Mouse (Mus musculus) spleen, postnatal 4 days (tissue): Measurements from ENCODE around the gene Ablim1.

Source experiments
- DNase-seq, 2 experiments: peaks; one replicate each; pipeline ENCODE4 v3.0.0; 2022; ENCODE audit warnings: low spot score in 2 of 2

The Ablim1 gene

GRCm38 (mm10) chr19:57103360-57103958 lies 211.3 kb downstream of the Ablim1 start:
- no peak for DNase-seq

- no peak for DNase-seq
These were observed 212.7 kb downstream of the Ablim1 start for GRCm38 (mm10) chr19:57101986-57102385.

- no peak for DNase-seq
These were observed 213.8 kb downstream of the Ablim1 start for GRCm38 (mm10) chr19:57100753-57101446.

GRCm38 (mm10) chr19:57099986-57100385 lies 214.7 kb downstream of the Ablim1 start:
- DNase-seq = no peak

GRCm38 (mm10) chr19:57099094-57099357 lies 215.7 kb downstream of the Ablim1 start:
- DNase-seq = no peak

- no peak for DNase-seq
These were observed 216.3 kb downstream of the Ablim1 start for GRCm38 (mm10) chr19:57098241-57099093.

- DNase-seq = no peak
These were observed 219.4 kb downstream of the Ablim1 start for GRCm38 (mm10) chr19:57095340-57095739.

- DNase-seq = no peak
These were observed 221.1 kb downstream of the Ablim1 start for GRCm38 (mm10) chr19:57093698-57094004.

GRCm38 (mm10) chr19:57092958-57093697 lies 221.6 kb downstream of the Ablim1 start:
- DNase-seq = no peak

GRCm38 (mm10) chr19:57091278-57091677 lies 223.4 kb downstream of the Ablim1 start:
- DNase-seq = no peak

- DNase-seq = no peak
These were observed 225.8 kb downstream of the Ablim1 start for GRCm38 (mm10) chr19:57088804-57089369.

- DNase-seq = no peak
These were observed 230.1 kb downstream of the Ablim1 start for GRCm38 (mm10) chr19:57084520-57085166.

GRCm38 (mm10) chr19:57083887-57084286 lies 230.8 kb downstream of the Ablim1 start:
- DNase-seq = no peak

GRCm38 (mm10) chr19:57083183-57083555 lies 231.6 kb downstream of the Ablim1 start:
- DNase-seq = no peak

GRCm38 (mm10) chr19:57082454-57083182 lies 232.1 kb downstream of the Ablim1 start:
- DNase-seq = no peak

GRCm38 (mm10) chr19:57081536-57081935 lies 233.2 kb downstream of the Ablim1 start:
- DNase-seq = no peak

GRCm38 (mm10) chr19:57079606-57079981 lies 235.1 kb downstream of the Ablim1 start:
- no peak for DNase-seq

GRCm38 (mm10) chr19:57078867-57079605 lies 235.7 kb downstream of the Ablim1 start:
- no peak for DNase-seq

- DNase-seq = no peak
These were observed 236.7 kb downstream of the Ablim1 start for GRCm38 (mm10) chr19:57077826-57078699.
